In the genomic region with DNA sequence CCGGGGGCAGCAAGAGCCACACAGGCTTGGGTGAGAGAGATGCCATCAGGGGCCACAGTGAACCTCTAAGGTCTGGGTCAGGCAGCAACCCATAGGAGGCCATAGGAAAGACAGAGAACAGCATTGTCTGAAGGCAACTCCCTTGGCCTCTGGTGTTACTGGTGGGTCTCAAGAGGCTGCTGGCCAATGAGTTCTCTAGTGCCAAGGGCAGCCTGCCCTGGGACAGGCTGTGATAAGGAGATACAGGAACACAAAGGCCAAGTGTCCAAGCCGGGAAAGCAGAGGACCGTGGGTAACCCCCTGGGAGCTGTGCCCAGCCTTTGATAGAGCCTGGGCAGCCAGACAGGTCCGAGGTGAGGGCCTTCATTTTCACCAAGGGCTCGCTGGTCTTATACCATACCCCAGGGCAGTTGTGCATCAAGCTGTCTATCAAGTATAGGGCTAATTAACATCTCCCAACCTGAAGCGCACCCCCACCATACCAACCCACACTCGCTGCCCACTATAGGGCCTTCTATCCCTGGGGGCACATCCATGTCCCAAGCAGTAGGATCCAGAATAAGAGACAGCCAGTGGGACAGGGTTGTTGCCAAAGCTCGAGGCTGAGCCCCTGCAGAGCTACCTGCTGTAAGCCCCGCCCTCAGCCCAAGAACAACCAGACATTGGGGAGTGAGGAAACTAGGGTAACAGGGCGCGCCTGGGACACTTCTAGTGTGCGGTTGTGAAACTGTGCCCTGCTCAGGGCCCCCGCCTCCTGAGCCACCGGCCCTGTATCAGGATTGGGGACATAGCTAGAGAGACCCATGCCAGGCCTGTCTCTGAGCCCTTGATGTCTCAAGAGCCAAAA, we compare ENCODE assay signal across 7 mouse cellular contexts. TPM values are rescaled to one million over a fixed set of nuclear protein-coding genes. Genes with fewer than 3 reads are reported as not detected.
DNase-seq lines count a peak whose midpoint lies in the region; ATAC-seq lines count a peak whose summit lies in the region.

No protein-coding gene starts in this region.

- peak; percentile 46 to 49 for DNase-seq in right cerebral cortex, postnatal 10 days (ENCODE audit: low spot score in 2 of 2)
- no peak for DNase-seq in right cerebral cortex, adult 2 months (ENCODE audit: low spot score in 2 of 2)
- no peak for DNase-seq in kidney, adult 8-10 months
- no peak for DNase-seq in gastrocnemius, adult 18-20 months (ENCODE audit: low spot score)

- peaks cover 46% of the 10 kb centered on the region for H3K36me3 ChIP-seq in heart, embryonic 15.5 days
- H3K36me3 ChIP-seq in liver, embryonic 15.5 days (replicated peaks): peaks cover 60% of the 10 kb centered on the region
- peaks cover 63% of the 10 kb centered on the region for H3K36me3 ChIP-seq in stomach, embryonic 14.5 days (ENCODE audit: control insufficient read depth, insufficient read depth, low read length)

- 0 out of 2 replicates have a peak overlapping the region, but pooled peaks have one; percentile 17 for H3K27ac ChIP-seq in heart, embryonic 15.5 days
- H3K27ac ChIP-seq in liver, embryonic 15.5 days (replicated peaks): no peak overlapping the region
- no peak overlapping the region for H3K27ac ChIP-seq in stomach, embryonic 14.5 days (ENCODE audit: low read length)

- WGBS in heart, embryonic 15.5 days: 72% methylated on average over 14 of the region's 14 CpGs
- 70% methylated on average over 14 of the region's 14 CpGs for WGBS in liver, embryonic 15.5 days (ENCODE audit: insufficient replicate concordance)
- 82% methylated on average over 14 of the region's 14 CpGs for WGBS in stomach, embryonic 14.5 days

- peak overlapping the region; percentile 90; the same call in 1 of the 2 replicates for H3K9ac ChIP-seq in heart, embryonic 15.5 days
- H3K9ac ChIP-seq in liver, embryonic 15.5 days: 0 out of 2 replicates have a peak overlapping the region, but pooled peaks have one; percentile 76
- peak overlapping the region; percentile 92; the same call in 1 of the 2 replicates for H3K9ac ChIP-seq in stomach, embryonic 14.5 days (replicated peaks; ENCODE audit: low read depth, low read length)

- ATAC-seq in heart, embryonic 15.5 days (replicated peaks; ENCODE audit: insufficient number of reproducible peaks, insufficient read depth, low FRiP score, low read depth): no peak
- ATAC-seq in liver, embryonic 15.5 days (ENCODE audit: insufficient read depth): no peak
- no peak for ATAC-seq in stomach, embryonic 14.5 days (ENCODE audit: insufficient number of reproducible peaks, insufficient read depth, low FRiP score, low read depth)

- no peaks in the 10 kb centered on the region for H3K27me3 ChIP-seq in heart, embryonic 15.5 days
- H3K27me3 ChIP-seq in liver, embryonic 15.5 days: no peaks in the 10 kb centered on the region
- no peaks in the 10 kb centered on the region for H3K27me3 ChIP-seq in stomach, embryonic 14.5 days (ENCODE audit: control insufficient read depth, insufficient read depth, low read length)

- no peaks in the 10 kb centered on the region for H3K9me3 ChIP-seq in heart, embryonic 15.5 days (replicated peaks)
- H3K9me3 ChIP-seq in liver, embryonic 15.5 days (replicated peaks): no peaks in the 10 kb centered on the region
- H3K9me3 ChIP-seq in stomach, embryonic 14.5 days (ENCODE audit: control insufficient read depth, low read depth, low read length): no peaks in the 10 kb centered on the region

- no peak overlapping the region for H3K4me3 ChIP-seq in heart, embryonic 15.5 days
- peak overlapping the region; percentile 69 for H3K4me3 ChIP-seq in liver, embryonic 15.5 days (replicated peaks)
- peak overlapping the region; percentile 94 for H3K4me3 ChIP-seq in stomach, embryonic 14.5 days (ENCODE audit: low read depth, low read length)

- H3K4me1 ChIP-seq in heart, embryonic 15.5 days (replicated peaks): peaks cover 36% of the 10 kb centered on the region
- peaks cover 57% of the 10 kb centered on the region for H3K4me1 ChIP-seq in liver, embryonic 15.5 days (replicated peaks)
- H3K4me1 ChIP-seq in stomach, embryonic 14.5 days (ENCODE audit: control insufficient read depth, insufficient read depth, low read length): peaks cover 29% of the 10 kb centered on the region

- H3K4me2 ChIP-seq in heart, embryonic 15.5 days: peak overlapping the region; percentile 82
- peak overlapping the region; percentile 97 for H3K4me2 ChIP-seq in liver, embryonic 15.5 days
- H3K4me2 ChIP-seq in stomach, embryonic 14.5 days (replicated peaks; ENCODE audit: low read depth, low read length): peak overlapping the region; percentile 97; the same call in 1 of the 2 replicates

RNA-seq across cellular contexts. Expression of gene Fasn, which starts 3.0 kb away (rescaled TPM):
- polyA plus RNA-seq in heart, embryonic 15.5 days (2015; fragmentation: Nextera tagmentation; extraction: Ambion mirVana): 17.0 and 31.7 TPM in 2 replicates
- 20.1 and 24.9 TPM in 2 replicates for polyA plus RNA-seq in liver, embryonic 15.5 days (2015; fragmentation: Nextera tagmentation; extraction: Ambion mirVana)
- polyA plus RNA-seq in stomach, embryonic 14.5 days (2014; fragmentation: Nextera tagmentation; extraction: Ambion mirVana): 69.0 and 70.9 TPM in 2 replicates
- total RNA-seq in gastrocnemius, adult 18-20 months (2021): 10 to 100 TPM; 11.4 to 17.1 TPM

RNA-seq across cellular contexts. Expression of gene Dus1l, which starts 25.1 kb away (rescaled TPM):
- 36.9 and 50.0 TPM in 2 replicates for polyA plus RNA-seq in heart, embryonic 15.5 days (2015; fragmentation: Nextera tagmentation; extraction: Ambion mirVana)
- polyA plus RNA-seq in liver, embryonic 15.5 days (2015; fragmentation: Nextera tagmentation; extraction: Ambion mirVana): 58.3 and 61.3 TPM in 2 replicates
- polyA plus RNA-seq in stomach, embryonic 14.5 days (2014; fragmentation: Nextera tagmentation; extraction: Ambion mirVana): 59.7 and 66.9 TPM in 2 replicates
- 10 to 100 TPM; 27.6 to 28.6 TPM for total RNA-seq in gastrocnemius, adult 18-20 months (2021)

RNA-seq across cellular contexts. Expression of gene Gps1, which starts 37.2 kb away (rescaled TPM):
- 113 and 134 TPM in 2 replicates for polyA plus RNA-seq in heart, embryonic 15.5 days (2015; fragmentation: Nextera tagmentation; extraction: Ambion mirVana)
- 72.0 and 77.3 TPM in 2 replicates for polyA plus RNA-seq in liver, embryonic 15.5 days (2015; fragmentation: Nextera tagmentation; extraction: Ambion mirVana)
- 218 and 224 TPM in 2 replicates for polyA plus RNA-seq in stomach, embryonic 14.5 days (2014; fragmentation: Nextera tagmentation; extraction: Ambion mirVana)
- total RNA-seq in gastrocnemius, adult 18-20 months (2021): 10 to 100 TPM; 62.5 to 63.3 TPM

RNA-seq across cellular contexts. Expression of gene Rfng, which starts 37.3 kb away (rescaled TPM):
- polyA plus RNA-seq in heart, embryonic 15.5 days (2015; fragmentation: Nextera tagmentation; extraction: Ambion mirVana): 21.1 and 30.8 TPM in 2 replicates
- 11.5 and 12.0 TPM in 2 replicates for polyA plus RNA-seq in liver, embryonic 15.5 days (2015; fragmentation: Nextera tagmentation; extraction: Ambion mirVana)
- 27.8 and 29.5 TPM in 2 replicates for polyA plus RNA-seq in stomach, embryonic 14.5 days (2014; fragmentation: Nextera tagmentation; extraction: Ambion mirVana)
- total RNA-seq in gastrocnemius, adult 18-20 months (2021): 10 to 100 TPM; 12.6 to 13.0 TPM

RNA-seq across cellular contexts. Expression of gene Hmga1b, which starts 58.7 kb away (rescaled TPM):
- polyA plus RNA-seq in heart, embryonic 15.5 days (2015; fragmentation: Nextera tagmentation; extraction: Ambion mirVana): 2.1 and 2.8 TPM in 2 replicates
- polyA plus RNA-seq in liver, embryonic 15.5 days (2015; fragmentation: Nextera tagmentation; extraction: Ambion mirVana): 0.94 and 2.6 TPM in 2 replicates
- polyA plus RNA-seq in stomach, embryonic 14.5 days (2014; fragmentation: Nextera tagmentation; extraction: Ambion mirVana): 3.6 and 5.4 TPM in 2 replicates
- total RNA-seq in gastrocnemius, adult 18-20 months (2021): 10 to 100 TPM; 20.4 to 22.2 TPM

Comparison
In these comparisons a context has a peak if more than half of its experiments do, and no peak if none do; other contexts are left out.
1. DNase-seq: peak in right cerebral cortex, postnatal 10 days (2 of 2); none in right cerebral cortex, adult 2 months (0 of 2), kidney, adult 8-10 months (0 of 2) and gastrocnemius, adult 18-20 months (single experiment).
2. Peak in every context shown above with its lines, with median percentiles within 50 percentile points of each other: H3K4me2 ChIP-seq and H3K9ac ChIP-seq.